Mouse (Mus musculus) lung, embryonic 16.5 days (tissue): ENCODE data around the gene Rad51b. TPM values are rescaled to one million over a fixed set of nuclear protein-coding genes. Genes with fewer than 3 reads are reported as not detected.

Experiments
- ATAC-seq: fragments of 200-750 bp; cut with Nextera tagmentation; 2 replicates; pipeline ENCODE4 v1.8.0; 2017; ENCODE audit warnings: low read depth, mild to moderate bottlenecking, moderate library complexity
- H3K27ac ChIP-seq: fragments of 300-500 bp; sonication (generic); 2 replicates; pipeline ENCODE4 v1.5.1; 2014; ENCODE audit warnings: mild to moderate bottlenecking, control low read depth, low read length
- H3K27me3 ChIP-seq: fragments of 300-500 bp; sonication (generic); 2 replicates; pipeline ENCODE4 v1.6.1; 2014; ENCODE audit warnings: low read depth, low read length, mixed read lengths; ENCODE audit not compliant: control insufficient read depth, insufficient read depth
- H3K36me3 ChIP-seq: fragments of 300-500 bp; sonication (generic); 2 replicates; pipeline ENCODE4 v1.6.1; 2014; ENCODE audit warnings: low read length; ENCODE audit not compliant: control insufficient read depth, insufficient read depth
- H3K4me1 ChIP-seq: fragments of 300-500 bp; sonication (generic); replicated peaks from 2 replicates; pipeline ENCODE4 v1.6.1; 2014; ENCODE audit warnings: low read length, mixed read lengths; ENCODE audit not compliant: control insufficient read depth, insufficient read depth
- H3K4me2 ChIP-seq: fragments of 300-500 bp; sonication (generic); 2 replicates; pipeline ENCODE4 v1.6.1; 2014; ENCODE audit warnings: low read depth, low read length, control low read depth
- H3K4me3 ChIP-seq: fragments of 300-500 bp; sonication (generic); 2 replicates; pipeline ENCODE4 v1.5.1; 2014; ENCODE audit warnings: mild to moderate bottlenecking, low read length, control low read depth
- H3K9ac ChIP-seq: fragments of 300-500 bp; sonication (generic); 2 replicates; pipeline ENCODE4 v1.6.1; 2014; ENCODE audit warnings: low read length, control low read depth
- H3K9me3 ChIP-seq: fragments of 300-500 bp; sonication (generic); 2 replicates; pipeline ENCODE4 v1.6.1; 2016; ENCODE audit warnings: low read length; ENCODE audit not compliant: control insufficient read depth
- WGBS: fragments of 180-500 bp; shearing (Covaris S2); extraction: QIAGEN DNeasy Blood & Tissue Kit; methylation state at CpG from one replicate; pipeline ENCODE4 v1.1.7; 2014; 5-methylcytosine and 5-hydroxymethylcytosine counted together
- polyA plus RNA-seq: library from polyadenylated mRNA; unstranded; fragments of >200 nt; fragmentation: Nextera tagmentation; extraction: Ambion mirVana; gene quantifications from 2 replicates; pipeline ENCODE4 v1.2.1, GENCODE M21; 2015

Gene Rad51b
- polyA plus RNA-seq, 1 experiment from 2014 or later, result 7.6 TPM

- Histone ChIP-seq H3K9me3 (no peaks in the 10 kb centered on the region), H3K27me3 (no peaks in the 10 kb centered on the region), H3K36me3 (no peaks in the 10 kb centered on the region), H3K4me1 (no peaks in the 10 kb centered on the region), H3K4me2 (no peak overlapping the region), H3K9ac (no peak overlapping the region), H3K4me3 (no peak overlapping the region), H3K27ac (no peak overlapping the region)
- no peak for ATAC-seq
- 49% methylated on average over 3 of the region's 3 CpGs for WGBS
Measured at GRCm38 (mm10) chr12:79403992-79404391, 106.9 kb downstream of the Rad51b start.

- Histone ChIP-seq H3K36me3 (no peaks in the 10 kb centered on the region), H3K9me3 (no peaks in the 10 kb centered on the region), H3K4me1 (no peaks in the 10 kb centered on the region), H3K4me3 (no peak overlapping the region), H3K4me2 (no peak overlapping the region), H3K27ac (no peak overlapping the region), H3K27me3 (no peaks in the 10 kb centered on the region), H3K9ac (no peak overlapping the region)
- 20% methylated on average over 1 of the region's 1 CpGs for WGBS
- ATAC-seq, result no peak
Measured at GRCm38 (mm10) chr12:79404494-79404893, 107.4 kb downstream of the Rad51b start.

- H3K27ac ChIP-seq, result peak overlapping the region; percentile 65
- peak; percentile 53 for ATAC-seq
- H3K4me1 ChIP-seq, result peaks cover 8% of the 10 kb centered on the region
- H3K9ac ChIP-seq, result no peak overlapping the region
- H3K27me3 ChIP-seq, result no peaks in the 10 kb centered on the region
- WGBS, result 43% methylated on average over 2 of the region's 2 CpGs
- H3K4me2 ChIP-seq, result no peak overlapping the region
- H3K9me3 ChIP-seq, result no peaks in the 10 kb centered on the region
- H3K4me3 ChIP-seq, result no peak overlapping the region
- H3K36me3 ChIP-seq, result no peaks in the 10 kb centered on the region
Measured at GRCm38 (mm10) chr12:79408677-79409076, 111.6 kb downstream of the Rad51b start.

GRCm38 (mm10) chr12:79409126-79409860, 112.2 kb downstream of the Rad51b start:
- H3K9me3 ChIP-seq, result no peaks in the 10 kb centered on the region
- no peak overlapping the region for H3K9ac ChIP-seq
- no peaks in the 10 kb centered on the region for H3K27me3 ChIP-seq
- H3K4me3 ChIP-seq, result no peak overlapping the region
- no peak overlapping the region for H3K4me2 ChIP-seq
- H3K36me3 ChIP-seq, result no peaks in the 10 kb centered on the region
- WGBS, result 54% methylated on average over 3 of the region's 4 CpGs
- H3K4me1 ChIP-seq, result peaks cover 8% of the 10 kb centered on the region
- peak; percentile 74 for ATAC-seq
- H3K27ac ChIP-seq, result peak overlapping the region; percentile 78

- no peak for ATAC-seq
- Histone ChIP-seq H3K36me3 (no peaks in the 10 kb centered on the region), H3K4me1 (peaks cover 14% of the 10 kb centered on the region), H3K27ac (peak overlapping the region; percentile 82), H3K4me3 (no peak overlapping the region), H3K27me3 (no peaks in the 10 kb centered on the region), H3K4me2 (no peak overlapping the region), H3K9me3 (no peaks in the 10 kb centered on the region), H3K9ac (no peak overlapping the region)
- WGBS, result 54% methylated on average over 8 of the region's 8 CpGs
Measured at GRCm38 (mm10) chr12:79412894-79413507, 115.9 kb downstream of the Rad51b start.

GRCm38 (mm10) chr12:79417360-79417759, 120.3 kb downstream of the Rad51b start:
- Histone ChIP-seq H3K9me3 (no peaks in the 10 kb centered on the region), H3K27ac (peak overlapping the region; percentile 68; the same call in 1 of the 2 replicates), H3K4me1 (peaks cover 6% of the 10 kb centered on the region), H3K36me3 (no peaks in the 10 kb centered on the region), H3K9ac (0 out of 2 replicates have a peak overlapping the region, but pooled peaks have one; percentile 24), H3K4me2 (no peak overlapping the region), H3K27me3 (no peaks in the 10 kb centered on the region), H3K4me3 (no peak overlapping the region)
- peak; percentile 63; the same call in 1 of the 2 replicates for ATAC-seq
- WGBS, result 54% methylated on average over 6 of the region's 6 CpGs

GRCm38 (mm10) chr12:79420605-79421004, 123.5 kb downstream of the Rad51b start:
- H3K4me1 ChIP-seq, result peaks cover 6% of the 10 kb centered on the region; the same call in 1 of the 2 replicates
- no peaks in the 10 kb centered on the region for H3K27me3 ChIP-seq
- no peak overlapping the region for H3K9ac ChIP-seq
- H3K9me3 ChIP-seq, result no peaks in the 10 kb centered on the region
- 15% methylated on average over 6 of the region's 6 CpGs for WGBS
- H3K36me3 ChIP-seq, result peaks cover 3% of the 10 kb centered on the region; the same call in 1 of the 2 replicates
- no peak overlapping the region for H3K4me3 ChIP-seq
- H3K27ac ChIP-seq, result no peak overlapping the region
- no peak for ATAC-seq
- H3K4me2 ChIP-seq, result no peak overlapping the region

- Histone ChIP-seq H3K4me1 (peaks cover 20% of the 10 kb centered on the region), H3K27ac (peak overlapping the region; percentile 76), H3K36me3 (peaks cover 3% of the 10 kb centered on the region; the same call in 1 of the 2 replicates), H3K4me2 (no peak overlapping the region), H3K4me3 (no peak overlapping the region), H3K9ac (no peak overlapping the region; the same call in 1 of the 2 replicates), H3K27me3 (no peaks in the 10 kb centered on the region), H3K9me3 (no peaks in the 10 kb centered on the region)
- 24% methylated on average over 7 of the region's 7 CpGs for WGBS
- ATAC-seq, result peak; percentile 59; the same call in 1 of the 2 replicates
Measured at GRCm38 (mm10) chr12:79429507-79430291, 132.6 kb downstream of the Rad51b start.

GRCm38 (mm10) chr12:79431138-79431537, 134.1 kb downstream of the Rad51b start:
- Histone ChIP-seq H3K4me1 (peaks cover 25% of the 10 kb centered on the region), H3K9ac (no peak overlapping the region), H3K27me3 (no peaks in the 10 kb centered on the region), H3K27ac (no peak overlapping the region), H3K9me3 (no peaks in the 10 kb centered on the region), H3K36me3 (no peaks in the 10 kb centered on the region), H3K4me3 (no peak overlapping the region), H3K4me2 (no peak overlapping the region)
- WGBS, result 53% methylated on average over 4 of the region's 4 CpGs
- ATAC-seq, result no peak
